Mouse (Mus musculus): ENCODE measurements around the gene Ifi27l2b.

Gene Ifi27l2b

DNA sequence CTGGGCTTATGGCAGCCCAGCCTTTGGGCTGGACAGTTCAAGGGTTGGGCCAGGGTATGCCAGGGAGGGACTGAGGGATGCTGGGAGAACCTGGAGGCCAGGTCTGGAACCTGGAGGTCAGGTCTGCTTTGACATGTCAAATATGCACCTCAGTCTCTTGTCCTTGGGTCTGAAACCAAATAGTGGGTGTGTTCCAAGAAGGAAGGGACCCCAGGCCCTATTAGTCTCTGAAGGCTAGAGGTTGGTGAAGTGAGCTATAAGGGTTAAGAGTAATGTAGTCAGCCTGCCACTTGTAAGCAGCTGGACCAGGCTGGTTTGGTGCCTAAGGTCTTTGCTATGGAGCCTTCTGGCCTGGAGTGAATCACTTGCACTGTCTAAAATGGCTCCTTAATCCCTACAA lies 22.2 kb downstream of the Ifi27l2b start:
- no peak for DNase-seq (ENCODE audit: low spot score in 2 of 2)

DNA sequence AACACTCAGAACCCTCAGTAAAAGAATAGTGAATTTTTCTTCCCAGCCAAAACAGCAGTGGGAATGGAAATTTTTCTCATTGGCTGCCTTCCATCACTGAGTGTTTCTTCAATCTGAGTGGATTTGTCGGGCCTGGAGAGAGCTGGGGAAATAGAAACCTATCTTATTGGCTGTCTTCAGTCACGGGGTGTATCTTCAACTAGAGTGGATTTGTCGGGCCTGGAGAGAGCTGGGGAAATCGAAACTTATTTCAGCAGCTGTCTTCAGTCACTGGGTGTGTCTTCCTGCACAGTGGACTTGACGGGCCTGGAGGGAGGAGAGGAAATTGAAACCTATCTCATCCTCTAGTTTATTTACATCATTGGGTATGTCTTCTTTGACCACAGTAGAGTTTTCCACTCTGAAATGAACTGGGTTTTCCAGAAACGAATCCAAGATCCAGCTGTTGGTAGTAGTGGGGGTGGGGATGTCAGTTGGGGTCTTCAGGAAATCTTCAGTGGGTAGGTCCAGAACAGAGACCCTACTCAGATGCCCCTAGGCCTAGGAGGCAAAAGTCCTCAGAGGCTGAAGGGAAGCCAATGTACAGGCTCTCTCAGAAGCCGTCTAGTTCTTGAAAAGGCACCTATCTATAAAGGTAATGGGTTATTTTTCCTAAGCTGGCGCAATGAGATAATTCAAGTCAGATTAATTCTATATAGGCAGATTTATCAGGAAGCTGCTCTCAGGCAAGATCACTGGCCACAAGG lies 22.9 kb downstream of the Ifi27l2b start, which contains the start of gene Ifi27:
Gene Ifi27, plus strand, starts transcription at position 226 of the 746 bp plus-strand sequence.
- DNase-seq (ENCODE audit: low spot score in 2 of 2), result peak; percentile 94 to 98

DNA sequence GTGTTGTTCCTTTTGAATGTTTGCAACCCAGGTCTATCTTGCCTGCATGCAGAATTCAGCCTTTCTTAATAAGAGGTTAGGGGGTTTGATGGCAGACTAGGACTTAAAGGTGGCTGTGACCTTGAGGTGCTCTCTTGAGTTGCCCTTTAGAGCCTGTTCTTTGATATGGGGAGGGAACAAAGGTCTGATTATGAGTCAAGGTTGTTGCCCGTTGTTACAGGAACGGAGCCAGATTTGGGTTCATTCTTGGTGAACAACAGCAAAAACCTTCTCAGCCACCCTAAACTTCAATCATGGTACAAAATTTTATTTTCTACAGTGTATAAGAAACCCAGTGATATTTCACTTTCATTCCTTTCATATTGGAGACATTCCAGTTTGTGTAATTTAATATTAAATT lies 23.6 kb downstream of the Ifi27l2b start:
- no peak for DNase-seq (ENCODE audit: low spot score in 2 of 2)

- DNase-seq (ENCODE audit: low spot score in 2 of 2), result no peak
Observed at GRCm38 (mm10) chr12:103426710-103427109, 30.3 kb downstream of the Ifi27l2b start.

DNA sequence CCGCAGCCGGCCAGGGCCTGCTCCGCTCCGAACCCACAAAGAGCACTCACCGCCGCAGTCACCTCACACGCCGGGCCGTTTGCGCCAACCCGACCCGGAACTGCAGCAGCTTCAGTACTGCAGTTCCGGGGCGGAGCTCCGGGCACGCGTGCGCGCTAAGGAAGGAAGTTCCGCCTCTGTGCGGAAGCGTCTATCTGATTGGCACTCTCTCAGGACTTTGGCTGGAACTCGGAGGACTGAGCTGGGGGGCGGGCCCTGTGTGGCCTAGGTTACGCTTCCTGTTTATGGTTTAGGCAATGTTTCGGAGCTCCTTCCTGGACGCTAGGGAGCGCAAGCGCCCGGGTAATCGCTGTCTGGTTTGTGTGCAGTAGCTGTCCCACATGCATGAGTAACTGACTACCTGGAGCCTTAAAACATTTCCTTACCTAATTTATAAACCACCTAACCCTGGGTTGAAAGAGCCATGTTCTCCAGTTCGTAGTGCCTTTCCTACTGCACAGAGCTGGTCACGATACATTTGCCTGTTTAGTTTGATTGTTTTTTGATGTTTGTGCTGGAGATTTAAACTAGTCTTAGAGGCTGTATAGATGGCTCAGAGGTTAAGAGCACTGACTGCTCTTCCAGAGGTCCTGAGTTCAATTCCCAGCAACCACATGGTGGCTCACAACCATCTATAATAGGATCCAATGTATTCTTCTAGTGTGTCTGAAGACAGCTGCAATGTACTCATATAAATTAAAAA lies 31.1 kb downstream of the Ifi27l2b start, which contains the start of gene Ddx24:
Gene Ddx24, minus strand, starts transcription at position 102 of the 742 bp plus-strand sequence.
- peak; percentile 98 to 99 for DNase-seq (ENCODE audit: low spot score in 2 of 2)

DNA sequence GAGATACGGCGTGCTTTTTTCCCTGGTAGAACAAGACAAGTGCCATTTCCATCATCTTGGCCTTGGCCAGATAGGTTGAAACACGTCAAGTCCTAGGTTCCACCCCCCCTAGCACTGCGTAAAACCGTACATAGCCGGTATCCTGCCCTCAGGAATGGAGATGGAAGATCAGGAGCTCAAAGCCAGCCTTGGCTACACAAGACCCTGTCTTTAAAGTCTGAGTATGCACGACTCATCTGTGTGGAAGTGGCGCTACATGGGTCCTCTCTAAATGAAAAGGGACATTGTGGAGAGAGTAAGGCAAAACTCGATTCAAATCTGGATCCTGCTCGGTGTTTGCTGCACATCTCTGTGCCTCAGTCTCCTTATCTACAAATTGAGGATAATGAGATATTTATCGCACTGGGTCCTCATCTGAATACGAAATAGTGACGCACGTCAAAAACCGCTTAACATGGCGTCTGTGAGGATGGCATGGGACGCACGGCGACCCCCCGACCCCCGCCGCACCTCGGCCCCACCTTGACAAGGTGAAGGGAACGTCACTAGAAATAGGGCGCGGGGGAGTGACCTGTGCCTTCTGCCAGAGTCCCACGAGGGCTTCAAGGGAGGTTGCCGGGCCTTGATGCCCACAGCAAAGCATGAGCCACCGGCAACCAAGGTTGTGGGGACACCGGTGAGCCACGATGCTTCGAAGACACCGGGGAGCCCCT lies 31.9 kb downstream of the Ifi27l2b start:
- no peak for DNase-seq (ENCODE audit: low spot score in 2 of 2)

- DNase-seq (ENCODE audit: low spot score in 2 of 2), result no peak
Observed at GRCm38 (mm10) chr12:103408144-103408543, 48.9 kb downstream of the Ifi27l2b start.

- DNase-seq (ENCODE audit: low spot score in 2 of 2), result no peak
Observed at GRCm38 (mm10) chr12:103407720-103408119, 49.3 kb downstream of the Ifi27l2b start, which contains the start of gene 9330161L09Rik. Gene 9330161L09Rik, minus strand, starts transcription at chr12:103407820.

DNA sequence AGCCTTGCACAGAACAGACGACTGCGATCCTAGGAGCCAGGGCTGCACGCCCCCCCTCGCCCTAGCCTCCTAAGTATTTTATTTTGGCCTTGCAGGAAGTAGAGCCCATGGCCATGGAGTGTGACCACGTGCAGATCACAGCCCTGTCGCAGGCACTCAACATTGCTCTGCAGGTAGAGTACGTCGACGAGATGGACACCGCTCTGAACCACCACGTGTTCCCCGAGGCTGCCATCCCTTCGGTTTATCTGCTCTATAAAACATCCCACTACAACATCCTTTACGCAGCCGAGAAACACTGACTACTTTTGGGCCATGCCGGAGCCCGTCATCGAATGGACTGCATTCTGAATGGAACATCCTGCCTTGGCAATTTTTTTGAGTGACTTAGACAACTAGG lies 52.9 kb downstream of the Ifi27l2b start:
- no peak for DNase-seq (ENCODE audit: low spot score in 2 of 2)
